Mouse (Mus musculus) C2C12 (cell line): Measurements from ENCODE around the gene Tex19.2. TPM values are rescaled to one million over a fixed set of nuclear protein-coding genes. Genes with fewer than 3 reads are reported as not detected.
A peak's percentile ranks its signal among the peaks of the same experiment; 100 is the strongest.
"Not testable (repeated sequence)": the region's sequence is repeated elsewhere in the genome, so short reads cannot be mapped to it uniquely, and the experiment has no call there.

ENCODE experiments used
- H3K27me3 ChIP-seq: one replicate; pipeline ENCODE4 v1.6.1; 2011; ENCODE audit not compliant: control insufficient read depth, insufficient read depth, insufficient read length
- H3K36me3 ChIP-seq: one replicate; pipeline ENCODE4 v1.6.1; 2011; ENCODE audit not compliant: control insufficient read depth, insufficient read depth
- H3K4me3 ChIP-seq: one replicate; pipeline ENCODE4 v1.5.1; 2011; ENCODE audit warnings: mild to moderate bottlenecking, control low read depth; ENCODE audit not compliant: poor library complexity, insufficient read depth, severe bottlenecking
- H3K79me2 ChIP-seq: one replicate; pipeline ENCODE4 v1.6.1; 2011; ENCODE audit not compliant: control insufficient read depth, insufficient read depth
- H3K79me3 ChIP-seq: one replicate; pipeline ENCODE4 v1.6.1; 2011; ENCODE audit warnings: low read depth, control low read depth
- H3ac ChIP-seq: one replicate; pipeline ENCODE3; 2011; ENCODE audit warnings: low read depth; ENCODE audit not compliant: control insufficient read depth, insufficient read length
- CEBPB ChIP-seq: IDR thresholded peaks from one replicate; pipeline ENCODE4 v1.6.1; 2011; ENCODE audit warnings: low read depth, mild to moderate bottlenecking, control low read depth, moderate library complexity
- CTCF ChIP-seq: IDR thresholded peaks from one replicate; pipeline ENCODE4 v1.5.1; 2011; ENCODE audit not compliant: control insufficient read depth, insufficient read depth, insufficient read length
- FOSL1 ChIP-seq: IDR thresholded peaks from one replicate; pipeline ENCODE4 v1.8.0; 2011; ENCODE audit warnings: mild to moderate bottlenecking, low read length; ENCODE audit not compliant: poor library complexity, insufficient read depth, severe bottlenecking
- MAX ChIP-seq: IDR thresholded peaks from one replicate; pipeline ENCODE4 v1.6.1; 2011; ENCODE audit warnings: mild to moderate bottlenecking, control low read depth
- MYOD1 ChIP-seq: IDR thresholded peaks from one replicate; pipeline ENCODE4 v1.6.1; 2011; ENCODE audit warnings: low read depth; ENCODE audit not compliant: control insufficient read depth, insufficient read length
- MYOG ChIP-seq: IDR thresholded peaks from one replicate; pipeline ENCODE4 v1.6.1; 2011; ENCODE audit not compliant: control insufficient read depth, insufficient read length; ENCODE audit errors: extremely low read depth
- USF1 ChIP-seq: IDR thresholded peaks from one replicate; pipeline ENCODE4 v1.6.1; 2011; ENCODE audit warnings: low read depth, mild to moderate bottlenecking, control low read depth, moderate library complexity
- polyA plus RNA-seq: library from polyadenylated mRNA; unstranded; fragments of >200 nt; fragmentation: generic; extraction: Trizol; gene quantifications from one replicate; pipeline ENCODE4 v1.2.1, GENCODE M21; 2012; ENCODE audit warnings: missing spikeins

The Tex19.2 gene
- polyA plus RNA-seq, 1 experiment, result 0.04 TPM

DNA sequence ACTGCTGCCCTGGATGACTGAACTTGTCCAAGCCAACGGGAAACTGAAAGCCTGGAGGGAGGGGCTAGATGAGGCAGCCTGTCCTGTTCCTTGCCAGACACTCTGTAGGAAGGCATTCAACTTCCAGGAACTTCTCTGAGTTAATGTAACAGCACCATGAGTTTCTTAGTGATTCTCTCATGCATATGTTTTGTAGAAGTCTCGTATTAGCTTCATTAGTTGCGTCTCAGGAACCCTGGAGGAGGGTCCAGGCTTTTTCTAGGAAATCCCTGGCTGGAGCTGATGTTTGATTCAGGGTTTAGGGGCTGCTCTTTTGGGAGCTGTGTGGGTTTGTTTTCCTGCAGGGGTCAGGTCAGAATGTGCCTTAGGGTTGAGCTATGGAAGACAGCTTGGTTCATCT, 37.4 kb downstream of the Tex19.2 start, which contains the start of gene Sectm1a:
Gene Sectm1a, minus strand, starts transcription at position 101 of the 400 bp plus-strand sequence.
- no peaks in the 10 kb centered on the region for H3K36me3 ChIP-seq
- no peak within 1 kb of the TSS for H3K4me3 ChIP-seq
- no peak within 1 kb of the TSS for H3ac ChIP-seq
- peaks cover 26% of the 10 kb centered on the region for H3K27me3 ChIP-seq
- H3K79me2 ChIP-seq, result no peaks in the 10 kb centered on the region
- H3K79me3 ChIP-seq, result no peaks in the 10 kb centered on the region
- no peak for TF ChIP-seq MYOD1
- TF ChIP-seq MYOG, result no peak
- no peak for TF ChIP-seq CTCF
- TF ChIP-seq FOSL1, result no peak
- TF ChIP-seq MAX, result no peak
- no peak for TF ChIP-seq USF1
- TF ChIP-seq CEBPB, result no peak

DNA sequence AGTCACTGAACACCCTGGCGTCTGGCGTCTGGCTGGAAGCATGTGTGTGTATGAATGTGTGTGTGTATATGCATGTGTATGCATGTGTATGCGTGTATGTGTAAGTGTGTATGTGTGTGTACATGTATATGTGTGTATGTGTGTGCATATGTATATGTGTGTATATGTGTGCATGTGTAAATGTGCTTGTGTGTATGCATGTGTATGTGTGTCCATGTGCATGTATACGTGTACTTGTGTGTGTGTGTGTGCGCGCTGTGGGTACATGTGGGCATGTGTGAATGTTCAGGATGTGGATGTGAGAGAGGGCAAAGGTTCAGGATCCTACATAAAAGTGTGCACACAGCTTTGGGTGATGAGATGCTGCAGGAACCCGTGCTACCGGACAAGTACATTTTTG, 38.1 kb downstream of the Tex19.2 start:
- Histone ChIP-seq H3K36me3 (no peaks in the 10 kb centered on the region), H3K79me3 (no peaks in the 10 kb centered on the region), H3K4me3 (no peak overlapping the region), H3K27me3 (peaks cover 26% of the 10 kb centered on the region), H3ac (no peak overlapping the region), H3K79me2 (no peaks in the 10 kb centered on the region)
- TF ChIP-seq CEBPB (no peak), MYOD1 (no peak), FOSL1 (no peak), CTCF (no peak), MAX (no peak), MYOG (no peak), USF1 (no peak)

DNA sequence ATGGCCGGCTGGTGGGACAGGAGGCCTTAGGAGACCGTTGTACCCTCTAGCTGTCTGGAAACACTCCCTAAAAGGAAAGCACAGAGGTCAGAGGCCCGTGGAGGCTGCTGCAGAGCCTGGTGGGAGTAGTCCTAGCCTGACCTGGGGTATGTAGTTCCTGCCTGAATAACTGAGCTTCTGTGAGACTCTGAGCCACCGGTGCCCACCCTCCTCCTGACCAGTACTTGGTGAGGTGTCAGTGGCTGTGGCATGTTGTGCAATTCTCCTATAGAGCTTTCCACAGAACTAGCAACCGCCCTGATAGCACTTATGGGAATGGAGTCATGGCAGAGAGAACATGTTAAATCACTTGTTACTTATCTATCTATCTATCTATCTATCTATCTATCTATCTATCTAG, 42.8 kb downstream of the Tex19.2 start:
- Histone ChIP-seq H3ac (no peak overlapping the region), H3K79me2 (no peaks in the 10 kb centered on the region), H3K36me3 (no peaks in the 10 kb centered on the region), H3K79me3 (no peaks in the 10 kb centered on the region), H3K27me3 (peaks cover 24% of the 10 kb centered on the region), H3K4me3 (no peak overlapping the region)
- TF ChIP-seq CEBPB, result peak; percentile 13
- TF ChIP-seq MYOD1, result no peak

DNA sequence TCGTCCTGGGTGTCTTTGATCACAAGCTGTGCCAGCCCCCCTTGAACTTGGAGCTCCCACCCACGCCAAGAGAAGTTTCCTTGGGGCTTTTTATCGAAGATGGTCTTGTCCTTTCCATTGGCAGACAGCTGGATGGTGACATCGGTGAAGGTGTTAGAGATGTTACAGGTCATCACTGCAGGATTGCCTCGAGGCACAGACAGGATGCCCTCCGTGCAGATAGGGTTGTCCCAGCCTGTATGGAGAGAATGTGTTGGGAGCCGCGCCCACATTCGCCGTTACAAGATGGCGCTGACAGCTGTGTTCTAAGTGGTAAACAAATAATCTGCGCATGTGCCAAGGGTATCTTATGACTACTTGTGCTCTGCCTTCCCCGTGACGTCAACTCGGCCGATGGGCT, 48.8 kb downstream of the Tex19.2 start:
- H3K79me2 ChIP-seq, H3K36me3 ChIP-seq, H3K79me3 ChIP-seq, H3K4me3 ChIP-seq, H3ac ChIP-seq: not testable (repeated sequence)
- peaks cover 18% of the 10 kb centered on the region for H3K27me3 ChIP-seq

DNA sequence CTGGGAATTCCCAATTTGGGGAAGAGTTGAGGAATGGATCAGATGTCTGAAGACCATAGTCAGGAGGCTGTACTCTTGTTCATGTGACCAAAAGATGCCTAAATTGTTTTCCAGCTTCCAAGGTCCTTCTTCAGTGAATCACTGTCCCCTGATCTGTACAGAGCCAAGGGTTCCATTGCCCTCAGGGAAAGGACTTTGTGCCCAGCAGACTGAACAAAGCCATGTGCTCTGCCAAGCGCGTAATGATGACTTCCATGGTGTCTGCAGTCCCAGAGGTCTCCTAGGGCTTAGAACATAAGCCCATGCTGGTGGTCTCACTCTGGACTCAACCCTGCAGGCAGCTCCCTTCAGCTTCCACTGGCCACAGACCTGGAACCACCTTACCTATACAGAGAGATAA, 50.6 kb downstream of the Tex19.2 start:
- no peaks in the 10 kb centered on the region for H3K79me3 ChIP-seq
- H3ac ChIP-seq, result no peak overlapping the region
- no peaks in the 10 kb centered on the region for H3K79me2 ChIP-seq
- no peaks in the 10 kb centered on the region for H3K36me3 ChIP-seq
- peaks cover 28% of the 10 kb centered on the region for H3K27me3 ChIP-seq
- TF ChIP-seq USF1, result no peak
- no peak for TF ChIP-seq CTCF
- TF ChIP-seq MYOD1, result no peak
- no peak for TF ChIP-seq CEBPB
- TF ChIP-seq FOSL1, result no peak
- TF ChIP-seq MAX, result no peak
- no peak for TF ChIP-seq MYOG
- no peak overlapping the region for H3K4me3 ChIP-seq

Other genes with a start within 250 kb of the Tex19.2 start
- 1.1 TPM for gene Ccdc57, start 185.8 kb downstream of the Tex19.2 start, polyA plus RNA-seq
- 0.89 TPM for gene Slc16a3, start 170.2 kb downstream of the Tex19.2 start, polyA plus RNA-seq
- 79.2 TPM for gene Csnk1d, start 127.3 kb downstream of the Tex19.2 start, polyA plus RNA-seq
- gene Cd7, start 79.3 kb downstream of the Tex19.2 start, polyA plus RNA-seq, result not detected
- not detected for gene Sectm1b, start 55.1 kb downstream of the Tex19.2 start, polyA plus RNA-seq
- gene Sectm1a, start 37.5 kb downstream of the Tex19.2 start, polyA plus RNA-seq, result not detected
- gene Tex19.1, start 27.5 kb upstream of the Tex19.2 start, polyA plus RNA-seq, result 0.02 TPM
- gene Uts2r, start 41.6 kb upstream of the Tex19.2 start, polyA plus RNA-seq, result not detected
- 5.4 TPM for gene Hexdc, start 85.8 kb upstream of the Tex19.2 start, polyA plus RNA-seq
- 10.8 TPM for gene Ogfod3, start 86.0 kb upstream of the Tex19.2 start, polyA plus RNA-seq
- 23.8 TPM for gene Cybc1, start 110.6 kb upstream of the Tex19.2 start, polyA plus RNA-seq
- gene Narf, start 118.6 kb upstream of the Tex19.2 start, polyA plus RNA-seq, result 4.0 TPM
- gene Foxk2, start 141.3 kb upstream of the Tex19.2 start, polyA plus RNA-seq, result 43.1 TPM
- gene Wdr45b, start 235.8 kb upstream of the Tex19.2 start, polyA plus RNA-seq, result 60.9 TPM